Mouse (Mus musculus) gastrocnemius, postnatal 4 days (tissue): ENCODE data around the gene Inpp4a. TPM values are rescaled to one million over a fixed set of nuclear protein-coding genes. Genes with fewer than 3 reads are reported as not detected.

Source experiments
- DNase-seq, 2 experiments: peaks; one replicate each; pipeline ENCODE4 v3.0.0; 2021 to 2022; ENCODE audit warnings: low spot score in 2 of 2, mixed read lengths in 2 of 2
- total RNA-seq, 2 experiments: library from RNA; stranded (reverse); gene quantifications; 2 replicates each; pipeline ENCODE4 v1.2.3; 2021

Inpp4a gene
- total RNA-seq, 2 experiments from 2014 or later: 25.4 to 30.4 TPM

- DNase-seq: no peak
Measured at GRCm38 (mm10) chr1:37318558-37318957, 18.9 kb downstream of the Inpp4a start.

- no peak for DNase-seq
Measured at GRCm38 (mm10) chr1:37322690-37323089, 23.0 kb downstream of the Inpp4a start.

GRCm38 (mm10) chr1:37323208-37323607, 23.5 kb downstream of the Inpp4a start:
- DNase-seq: no peak

- DNase-seq: no peak
Measured at GRCm38 (mm10) chr1:37324569-37324968, 24.9 kb downstream of the Inpp4a start.

GRCm38 (mm10) chr1:37327311-37327710, 27.6 kb downstream of the Inpp4a start:
- no peak for DNase-seq

GRCm38 (mm10) chr1:37329132-37329531, 29.5 kb downstream of the Inpp4a start:
- no peak for DNase-seq

- DNase-seq: no peak
Measured at GRCm38 (mm10) chr1:37329831-37330230, 30.2 kb downstream of the Inpp4a start.

GRCm38 (mm10) chr1:37332756-37333155, 33.1 kb downstream of the Inpp4a start:
- no peak for DNase-seq

GRCm38 (mm10) chr1:37333741-37334440, 34.2 kb downstream of the Inpp4a start:
- DNase-seq: no peak

GRCm38 (mm10) chr1:37336022-37336421, 36.4 kb downstream of the Inpp4a start:
- no peak for DNase-seq

GRCm38 (mm10) chr1:37336794-37337193, 37.1 kb downstream of the Inpp4a start:
- DNase-seq: no peak

- DNase-seq: no peak
Measured at GRCm38 (mm10) chr1:37337273-37337672, 37.6 kb downstream of the Inpp4a start.

GRCm38 (mm10) chr1:37339144-37339543, 39.5 kb downstream of the Inpp4a start:
- DNase-seq: no peak

GRCm38 (mm10) chr1:37341347-37341746, 41.7 kb downstream of the Inpp4a start:
- no peak for DNase-seq

- DNase-seq: no peak
Measured at GRCm38 (mm10) chr1:37341914-37342313, 42.2 kb downstream of the Inpp4a start.

GRCm38 (mm10) chr1:37342524-37342923, 42.9 kb downstream of the Inpp4a start:
- no peak for DNase-seq

GRCm38 (mm10) chr1:37343265-37343664, 43.6 kb downstream of the Inpp4a start:
- no peak for DNase-seq

GRCm38 (mm10) chr1:37344223-37344916, 44.7 kb downstream of the Inpp4a start:
- DNase-seq: no peak

- no peak for DNase-seq
Measured at GRCm38 (mm10) chr1:37347361-37348080, 47.9 kb downstream of the Inpp4a start.

GRCm38 (mm10) chr1:37350886-37351651, 51.4 kb downstream of the Inpp4a start:
- no peak for DNase-seq

GRCm38 (mm10) chr1:37351961-37352360, 52.3 kb downstream of the Inpp4a start:
- DNase-seq: no peak
